Mouse (Mus musculus) hindbrain, embryonic 13.5 days (tissue): ENCODE data around the gene Tuba3a. TPM values are rescaled to one million over a fixed set of nuclear protein-coding genes. Genes with fewer than 3 reads are reported as not detected.

Source experiments
- ATAC-seq: fragments of 200-750 bp; cut with Nextera tagmentation; 2 replicates; pipeline ENCODE4 v1.8.0; 2017; ENCODE audit warnings: moderate TSS enrichment; ENCODE audit not compliant: low FRiP score
- H3K27ac ChIP-seq: fragments of 300-500 bp; sonication (generic); 2 replicates; pipeline ENCODE4 v1.5.1; 2015; ENCODE audit warnings: inconsistent platforms, mild to moderate bottlenecking, moderate library complexity
- H3K27me3 ChIP-seq: fragments of 300-500 bp; sonication (generic); 2 replicates; pipeline ENCODE4 v1.6.1; 2015; ENCODE audit warnings: mild to moderate bottlenecking, inconsistent platforms
- H3K36me3 ChIP-seq: fragments of 300-500 bp; sonication (generic); 2 replicates; pipeline ENCODE4 v1.6.1; 2015; ENCODE audit warnings: mild to moderate bottlenecking, inconsistent platforms
- H3K4me1 ChIP-seq: fragments of 300-500 bp; sonication (generic); replicated peaks from 2 replicates; pipeline ENCODE4 v1.6.1; 2015; ENCODE audit warnings: inconsistent platforms
- H3K4me2 ChIP-seq: fragments of 300-500 bp; sonication (generic); 2 replicates; pipeline ENCODE4 v1.6.1; 2015; ENCODE audit warnings: inconsistent platforms, mild to moderate bottlenecking, moderate library complexity
- H3K4me3 ChIP-seq: fragments of 300-500 bp; sonication (generic); 2 replicates; pipeline ENCODE4 v1.5.1; 2015; ENCODE audit warnings: mild to moderate bottlenecking, inconsistent platforms
- H3K9ac ChIP-seq: fragments of 300-500 bp; sonication (generic); 2 replicates; pipeline ENCODE4 v1.6.1; 2015; ENCODE audit warnings: mild to moderate bottlenecking, inconsistent platforms
- H3K9me3 ChIP-seq: fragments of 300-500 bp; sonication (generic); 2 replicates; pipeline ENCODE4 v1.6.1; 2016; ENCODE audit warnings: inconsistent platforms
- WGBS: fragments of 180-500 bp; shearing (Covaris S2); methylation state at CpG from one replicate; pipeline ENCODE4 v1.1.7; 2015; 5-methylcytosine and 5-hydroxymethylcytosine counted together
- polyA plus RNA-seq: library from polyadenylated mRNA; unstranded; fragments of >200 nt; fragmentation: Nextera tagmentation; extraction: Ambion mirVana; gene quantifications from 2 replicates; pipeline ENCODE4 v1.2.1, GENCODE M21; 2015

The Tuba3a gene
- polyA plus RNA-seq, 1 experiment from 2014 or later = not detected

GRCm38 (mm10) chr6:125318981-125319918 is 33.4 kb upstream of the Tuba3a start:
- H3K9ac ChIP-seq = no peak overlapping the region
- H3K9me3 ChIP-seq = no peaks in the 10 kb centered on the region
- no peak overlapping the region for H3K4me2 ChIP-seq
- H3K36me3 ChIP-seq = no peaks in the 10 kb centered on the region
- ATAC-seq = no peak
- no peak overlapping the region for H3K4me3 ChIP-seq
- no peak overlapping the region for H3K27ac ChIP-seq
- H3K4me1 ChIP-seq = peaks cover 10% of the 10 kb centered on the region
- H3K27me3 ChIP-seq = peaks cover 54% of the 10 kb centered on the region
- 76% methylated on average over 15 of the region's 15 CpGs for WGBS

DNA sequence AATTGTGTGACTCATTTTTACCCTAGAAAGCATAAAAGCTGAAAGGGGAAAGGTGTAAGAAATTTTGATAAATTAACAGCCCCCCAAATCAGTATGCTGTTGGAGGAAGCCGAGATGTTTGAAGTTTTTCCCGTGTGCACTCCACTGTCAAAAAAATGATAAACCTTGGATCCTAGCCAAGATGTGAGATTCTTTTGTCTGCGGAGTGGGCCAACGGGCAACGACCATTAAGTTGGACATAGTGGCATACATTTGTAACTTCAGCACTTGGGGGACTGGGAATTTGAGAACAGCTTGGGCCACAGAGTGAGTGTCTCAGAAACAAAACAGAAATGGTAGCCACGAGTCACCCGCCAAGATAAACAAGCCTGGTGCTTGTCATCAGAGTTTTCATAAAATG is 31.2 kb upstream of the Tuba3a start:
- peaks cover 29% of the 10 kb centered on the region for H3K4me1 ChIP-seq
- WGBS = 64% methylated on average over 7 of the region's 7 CpGs

DNA sequence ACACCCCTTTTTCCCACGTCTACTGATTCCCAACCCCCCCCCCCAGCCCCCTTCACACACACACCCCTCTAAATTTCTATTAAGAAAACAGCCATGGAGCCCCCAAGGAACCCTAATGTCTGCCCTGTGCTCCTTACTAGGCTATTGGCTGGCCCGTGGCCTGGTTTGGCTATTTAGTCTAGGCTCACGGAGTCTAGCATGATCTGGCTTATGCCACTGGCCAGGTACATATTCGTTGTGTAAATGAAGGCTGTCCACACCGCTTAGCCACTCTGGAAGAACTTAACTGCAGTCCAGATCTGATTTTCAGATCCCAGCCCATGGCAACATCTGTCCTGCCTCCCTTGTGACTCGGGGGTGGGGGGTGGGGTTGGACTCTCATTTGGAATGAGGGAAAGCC is 28.9 kb upstream of the Tuba3a start:
- H3K9ac ChIP-seq = no peak overlapping the region
- WGBS = 76% methylated on average over 6 of the region's 6 CpGs

More for the DNA sequence above, 31.2 kb upstream of the Tuba3a start:
- ATAC-seq = no peak
- H3K9ac ChIP-seq = no peak overlapping the region
- no peak overlapping the region for H3K4me2 ChIP-seq
- H3K4me3 ChIP-seq = no peak overlapping the region
- H3K27me3 ChIP-seq = peaks cover 43% of the 10 kb centered on the region
- no peaks in the 10 kb centered on the region for H3K9me3 ChIP-seq
- H3K27ac ChIP-seq = no peak overlapping the region
- H3K36me3 ChIP-seq = no peaks in the 10 kb centered on the region

GRCm38 (mm10) chr6:125314231-125314563 is 28.4 kb upstream of the Tuba3a start:
- peaks cover 24% of the 10 kb centered on the region for H3K4me1 ChIP-seq
- no peaks in the 10 kb centered on the region for H3K9me3 ChIP-seq
- peaks cover 16% of the 10 kb centered on the region for H3K27me3 ChIP-seq
- H3K9ac ChIP-seq = peak overlapping the region; percentile 72
- peak; percentile 34 for ATAC-seq
- no peaks in the 10 kb centered on the region for H3K36me3 ChIP-seq
- 56% methylated on average over 7 of the region's 7 CpGs for WGBS
- H3K4me3 ChIP-seq = peak overlapping the region; percentile 36
- H3K27ac ChIP-seq = no peak overlapping the region
- H3K4me2 ChIP-seq = peak overlapping the region; percentile 60

More for the DNA sequence above, 28.9 kb upstream of the Tuba3a start:
- Histone ChIP-seq H3K27me3 (peaks cover 22% of the 10 kb centered on the region), H3K9me3 (no peaks in the 10 kb centered on the region), H3K27ac (no peak overlapping the region), H3K36me3 (no peaks in the 10 kb centered on the region), H3K4me3 (no peak overlapping the region), H3K4me1 (peaks cover 22% of the 10 kb centered on the region), H3K4me2 (no peak overlapping the region)
- ATAC-seq = no peak

DNA sequence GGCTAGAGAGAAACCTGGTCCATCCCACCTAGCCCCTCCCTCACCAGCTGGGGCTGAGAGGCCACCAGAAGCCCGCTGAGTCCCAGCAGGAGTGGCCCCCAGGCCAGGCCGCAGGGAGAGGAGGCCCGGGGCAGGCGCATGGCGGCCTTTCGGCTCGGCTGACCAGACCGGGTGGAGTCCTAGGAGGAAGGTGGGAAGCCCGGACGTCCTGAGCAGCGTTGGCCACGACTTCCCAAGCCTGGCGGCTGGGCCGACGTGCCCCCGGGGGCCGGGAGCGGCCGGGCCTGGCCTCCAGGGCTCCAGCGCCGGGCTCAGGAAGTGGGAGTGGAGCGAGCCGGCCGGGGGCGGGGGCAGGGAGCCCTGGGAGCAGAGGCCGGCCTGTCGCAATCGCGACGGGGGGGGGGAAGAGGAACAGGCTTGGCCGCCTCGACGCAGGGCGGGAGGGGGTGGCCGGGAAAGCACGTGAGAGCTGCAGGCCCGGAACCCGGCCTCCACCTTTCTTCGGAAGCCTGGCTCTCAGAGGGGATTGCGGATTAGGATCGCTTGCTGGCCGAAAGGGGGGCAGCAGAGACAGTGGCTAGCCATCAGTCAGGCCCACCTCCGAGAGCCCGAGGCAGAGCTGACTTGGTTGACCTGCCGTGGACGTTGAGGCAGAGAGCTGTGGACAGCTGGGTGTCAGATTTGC is 27.8 kb upstream of the Tuba3a start, which contains the start of gene Ltbr:
Ltbr (minus strand) TSS at position 340 of the 685 bp plus-strand sequence.
- H3K4me2 ChIP-seq = peak within 1 kb of the TSS; percentile 60
- peaks cover 11% of the 10 kb centered on the region; the same call in 1 of the 2 replicates for H3K27me3 ChIP-seq
- H3K4me1 ChIP-seq = peaks cover 29% of the 10 kb centered on the region
- H3K4me3 ChIP-seq = peak within 1 kb of the TSS; percentile 36
- no peak within 1 kb of the TSS for H3K27ac ChIP-seq
- no peaks in the 10 kb centered on the region for H3K9me3 ChIP-seq
- WGBS = 2% methylated on average over 46 of the region's 46 CpGs
- ATAC-seq = peak; percentile 62
- H3K36me3 ChIP-seq = no peaks in the 10 kb centered on the region
- H3K9ac ChIP-seq = peak within 1 kb of the TSS; percentile 72

GRCm38 (mm10) chr6:125312581-125313355 is 26.9 kb upstream of the Tuba3a start:
- Histone ChIP-seq H3K4me2 (peak overlapping the region; percentile 60), H3K27me3 (peaks cover 9% of the 10 kb centered on the region; the same call in 1 of the 2 replicates), H3K9ac (peak overlapping the region; percentile 72), H3K4me1 (peaks cover 30% of the 10 kb centered on the region), H3K4me3 (peak overlapping the region; percentile 36), H3K27ac (no peak overlapping the region), H3K9me3 (no peaks in the 10 kb centered on the region), H3K36me3 (no peaks in the 10 kb centered on the region)
- WGBS = 66% methylated on average over 22 of the region's 22 CpGs
- ATAC-seq = 0 out of 2 replicates have a peak, but pooled peaks have one; percentile 6

DNA sequence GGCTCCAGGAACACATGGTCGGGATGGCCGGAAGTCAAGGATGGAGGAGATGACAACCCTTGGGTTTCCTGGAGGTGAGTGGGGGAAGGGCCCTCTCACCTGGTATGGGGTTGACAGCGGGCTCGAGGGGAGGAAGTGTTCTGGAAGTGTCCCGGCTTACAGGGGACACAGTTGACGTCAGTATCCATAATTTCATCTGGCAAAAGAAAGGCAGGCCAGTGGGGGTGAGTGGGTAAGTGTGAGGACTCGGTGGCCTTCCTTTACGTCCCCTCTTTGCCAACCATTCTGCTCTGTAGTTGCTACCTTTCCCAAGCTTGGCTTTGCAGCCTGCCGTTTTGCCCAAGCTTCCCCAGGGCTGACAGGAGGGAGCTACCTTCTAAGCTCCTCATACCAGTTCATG is 26.3 kb upstream of the Tuba3a start:
- Histone ChIP-seq H3K4me3 (no peak overlapping the region), H3K9ac (no peak overlapping the region), H3K27ac (no peak overlapping the region), H3K4me1 (peaks cover 30% of the 10 kb centered on the region), H3K36me3 (no peaks in the 10 kb centered on the region), H3K27me3 (peaks cover 9% of the 10 kb centered on the region; the same call in 1 of the 2 replicates), H3K4me2 (peak overlapping the region; percentile 60), H3K9me3 (no peaks in the 10 kb centered on the region)
- no peak for ATAC-seq
- WGBS = 83% methylated on average over 9 of the region's 9 CpGs

DNA sequence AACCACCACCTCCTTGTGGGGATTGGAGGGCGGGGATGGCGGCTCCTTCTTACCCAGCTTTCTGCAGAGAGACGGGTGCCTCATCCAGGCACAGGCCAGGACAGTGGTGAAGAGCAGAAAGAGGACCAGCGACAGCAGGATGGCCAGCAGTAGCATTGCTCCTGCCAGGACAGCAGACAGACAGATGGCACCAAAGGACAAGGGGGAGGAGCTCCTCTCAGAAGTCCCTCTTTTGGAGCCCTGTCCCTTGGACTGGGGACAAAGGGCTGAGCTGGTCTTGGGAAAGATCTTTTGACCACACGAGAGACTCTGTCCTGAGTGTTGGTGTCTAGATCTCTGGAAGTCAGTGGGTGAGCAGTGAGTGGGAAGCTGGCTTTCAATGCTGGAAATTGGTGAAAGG is 23.6 kb upstream of the Tuba3a start:
- no peak for ATAC-seq
- Histone ChIP-seq H3K36me3 (no peaks in the 10 kb centered on the region), H3K27ac (no peak overlapping the region), H3K27me3 (peaks cover 9% of the 10 kb centered on the region; the same call in 1 of the 2 replicates), H3K4me1 (peaks cover 29% of the 10 kb centered on the region), H3K9ac (no peak overlapping the region), H3K4me2 (no peak overlapping the region), H3K9me3 (no peaks in the 10 kb centered on the region), H3K4me3 (no peak overlapping the region)
- 39% methylated on average over 5 of the region's 5 CpGs for WGBS

DNA sequence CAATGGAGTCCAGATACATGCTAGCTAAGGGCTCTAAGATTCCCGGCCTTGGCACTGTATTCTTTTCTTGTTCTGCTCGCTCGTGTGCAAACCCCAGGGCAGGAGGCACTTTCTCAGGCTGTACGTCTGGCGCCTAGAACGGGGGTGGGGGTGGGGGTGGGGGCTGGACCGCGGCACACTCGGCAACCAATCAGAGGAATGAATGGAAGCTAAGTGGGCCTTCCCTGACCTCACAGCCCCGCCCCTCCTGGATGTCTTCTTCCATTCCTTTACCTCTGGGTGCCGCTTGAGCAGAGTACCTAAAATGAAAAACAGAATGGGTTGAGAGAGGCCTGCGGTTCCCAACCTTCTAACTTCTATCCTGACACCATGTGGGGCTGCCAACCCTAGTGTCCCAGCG is 23.1 kb upstream of the Tuba3a start:
- ATAC-seq = no peak; the same call in 1 of the 2 replicates
- 12% methylated on average over 13 of the region's 13 CpGs for WGBS
- H3K4me2 ChIP-seq = 0 out of 2 replicates have a peak overlapping the region, but pooled peaks have one; percentile 10

DNA sequence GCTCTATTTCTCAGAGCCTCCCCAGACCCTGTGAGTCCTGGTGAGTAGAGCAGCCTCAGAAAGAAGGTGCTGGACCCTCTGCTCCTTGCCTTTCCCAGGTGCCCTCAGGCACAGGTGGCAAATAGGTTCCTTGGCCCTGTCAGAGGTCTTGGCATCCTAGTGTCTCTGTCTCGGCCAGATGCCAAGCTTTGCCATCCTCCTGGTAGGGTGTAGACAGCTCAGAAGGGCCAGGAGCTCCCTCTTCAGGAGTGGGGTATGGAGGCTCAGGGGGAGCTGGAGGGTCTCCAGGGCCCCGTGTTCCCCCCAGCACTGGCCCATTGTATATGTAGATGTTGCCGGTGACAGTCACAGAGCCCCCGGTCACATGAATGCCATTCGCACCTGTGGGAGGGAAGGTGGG is 21.2 kb upstream of the Tuba3a start:
- no peaks in the 10 kb centered on the region for H3K9me3 ChIP-seq
- ATAC-seq = no peak
- H3K9ac ChIP-seq = no peak overlapping the region
- no peak overlapping the region for H3K27ac ChIP-seq
- H3K4me1 ChIP-seq = peaks cover 8% of the 10 kb centered on the region; the same call in 1 of the 2 replicates
- WGBS = 94% methylated on average over 5 of the region's 5 CpGs
- no peak overlapping the region for H3K4me2 ChIP-seq
- H3K27me3 ChIP-seq = peaks cover 2% of the 10 kb centered on the region; the same call in 1 of the 2 replicates
- no peaks in the 10 kb centered on the region for H3K36me3 ChIP-seq
- no peak overlapping the region for H3K4me3 ChIP-seq

More for the DNA sequence above, 23.1 kb upstream of the Tuba3a start:
- Histone ChIP-seq H3K27ac (no peak overlapping the region), H3K9me3 (no peaks in the 10 kb centered on the region), H3K36me3 (no peaks in the 10 kb centered on the region), H3K9ac (no peak overlapping the region), H3K4me3 (no peak overlapping the region), H3K4me1 (peaks cover 24% of the 10 kb centered on the region), H3K27me3 (peaks cover 9% of the 10 kb centered on the region; the same call in 1 of the 2 replicates)

- no peaks in the 10 kb centered on the region for H3K27me3 ChIP-seq
- WGBS = 93% methylated on average over 6 of the region's 6 CpGs
Measured at GRCm38 (mm10) chr6:125305465-125305864, 19.6 kb upstream of the Tuba3a start.

More at GRCm38 (mm10) chr6:125305465-125305864, 19.6 kb upstream of the Tuba3a start:
- Histone ChIP-seq H3K4me2 (no peak overlapping the region), H3K4me3 (no peak overlapping the region), H3K9me3 (no peaks in the 10 kb centered on the region), H3K27ac (no peak overlapping the region), H3K4me1 (peaks cover 8% of the 10 kb centered on the region; the same call in 1 of the 2 replicates), H3K9ac (no peak overlapping the region), H3K36me3 (no peaks in the 10 kb centered on the region)
- no peak for ATAC-seq
